Mouse (Mus musculus): ENCODE results near the gene Arfrp1.

DNA sequence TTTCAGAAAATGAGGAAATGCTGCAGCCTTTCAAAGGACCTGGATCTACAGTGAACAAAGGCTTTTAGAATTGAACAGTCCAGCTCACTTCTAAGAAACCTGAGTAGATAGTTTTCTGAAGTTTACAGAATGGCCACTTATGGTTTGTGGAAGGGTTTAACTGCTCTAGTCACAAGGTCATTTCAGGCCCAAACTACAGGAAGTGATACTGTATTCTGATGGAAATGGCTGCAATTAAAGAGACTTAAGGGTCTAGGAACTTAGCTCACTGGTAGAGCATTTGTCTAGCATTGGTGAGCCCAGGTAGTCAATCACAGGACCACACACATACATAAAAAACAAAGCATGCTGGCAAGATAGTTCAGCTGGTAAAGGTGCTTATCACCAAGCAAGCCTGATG is 32.7 kb downstream of the Arfrp1 start:
- TF ChIP-seq TAL1 (IDR thresholded peaks at IDR 0.05; ENCODE audit: low read length) (no peak), GATA1 (IDR thresholded peaks at IDR 0.05; ENCODE audit: low read length) (no peak)

All from erythroblast, embryonic 14.5 days (primary cell).